Mouse (Mus musculus) C2C12 (cell line): ENCODE results near the gene Tenm4.

Experiments
- CTCF ChIP-seq: IDR thresholded peaks from one replicate; pipeline ENCODE4 v1.5.1; 2011; ENCODE audit not compliant: control insufficient read depth, insufficient read depth, insufficient read length
- MAX ChIP-seq: IDR thresholded peaks from one replicate; pipeline ENCODE4 v1.6.1; 2011; ENCODE audit warnings: mild to moderate bottlenecking, control low read depth
- MYOG ChIP-seq: IDR thresholded peaks from one replicate; pipeline ENCODE4 v1.6.1; 2011; ENCODE audit not compliant: control insufficient read depth, insufficient read length; ENCODE audit errors: extremely low read depth

DNA sequence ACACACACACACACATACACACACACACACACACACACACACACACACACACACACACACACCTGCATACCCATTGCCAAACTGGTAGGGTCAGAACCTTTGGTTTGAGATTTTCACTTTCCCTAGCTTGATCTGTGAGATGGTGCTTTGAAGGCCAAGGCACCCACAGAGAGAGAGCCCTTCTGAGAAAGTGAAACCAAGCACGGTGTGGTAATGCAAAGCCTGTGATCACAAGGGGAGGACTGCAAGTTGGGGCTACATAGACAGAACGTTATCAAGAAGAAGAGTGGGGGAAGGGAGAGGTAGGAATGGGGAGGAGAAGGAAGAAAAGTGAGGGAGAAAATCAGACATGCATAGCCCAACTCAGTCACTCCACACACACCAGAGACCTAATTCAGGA, 285.6 kb downstream of the Tenm4 start:
- TF ChIP-seq CTCF (no peak), MAX (no peak), MYOG (no peak)
